Mouse (Mus musculus): ENCODE measurements around the gene Dennd4b. TPM values are rescaled to one million over a fixed set of nuclear protein-coding genes. Genes with fewer than 3 reads are reported as not detected.
A peak's percentile ranks its signal among the peaks of the same experiment; 100 is the strongest.

Dennd4b gene
- polyA plus RNA-seq, 1 experiment: 6.8 TPM

- Histone ChIP-seq H3K4me1 (ENCODE audit: control insufficient read depth, insufficient read depth, low read length) (peaks cover 2% of the 10 kb centered on the region; the same call in 1 of the 2 replicates), H3K4me3 (ENCODE audit: insufficient read depth, low read length) (peak overlapping the region; percentile 98), H3K27ac (ENCODE audit: insufficient read depth, low read length) (peak overlapping the region; percentile 90)
- TF ChIP-seq CTCF (IDR thresholded peaks at IDR 0.05; ENCODE audit: borderline replicate concordance, insufficient read depth, low read length): no peak
- peak; percentile 31; the same call in 1 of the 2 replicates for TF ChIP-seq POLR2A (IDR thresholded peaks at IDR 0.05; ENCODE audit: low read depth, low read length)
Measured at GRCm38 (mm10) chr3:90293352-90294063, 28.5 kb downstream of the Dennd4b start.

GRCm38 (mm10) chr3:90294064-90294440 is 29.1 kb downstream of the Dennd4b start:
- no peak for TF ChIP-seq CTCF (IDR thresholded peaks at IDR 0.05; ENCODE audit: borderline replicate concordance, insufficient read depth, low read length)
- no peak for TF ChIP-seq POLR2A (IDR thresholded peaks at IDR 0.05; ENCODE audit: low read depth, low read length)
- Histone ChIP-seq H3K4me3 (ENCODE audit: insufficient read depth, low read length) (peak overlapping the region; percentile 98), H3K27ac (ENCODE audit: insufficient read depth, low read length) (peak overlapping the region; percentile 68), H3K4me1 (ENCODE audit: control insufficient read depth, insufficient read depth, low read length) (peaks cover 2% of the 10 kb centered on the region; the same call in 1 of the 2 replicates)

GRCm38 (mm10) chr3:90294651-90295050 is 29.7 kb downstream of the Dennd4b start:
- H3K4me3 ChIP-seq (ENCODE audit: insufficient read depth, low read length): peak overlapping the region; percentile 98
- TF ChIP-seq CTCF (IDR thresholded peaks at IDR 0.05; ENCODE audit: borderline replicate concordance, insufficient read depth, low read length) (no peak), POLR2A (IDR thresholded peaks at IDR 0.05; ENCODE audit: low read depth, low read length) (no peak)
- peaks cover 2% of the 10 kb centered on the region; the same call in 1 of the 2 replicates for H3K4me1 ChIP-seq (ENCODE audit: control insufficient read depth, insufficient read depth, low read length)
- H3K27ac ChIP-seq (ENCODE audit: insufficient read depth, low read length): no peak overlapping the region

- no peak for TF ChIP-seq POLR2A (IDR thresholded peaks at IDR 0.05; ENCODE audit: low read depth, low read length)
- TF ChIP-seq CTCF (IDR thresholded peaks at IDR 0.05; ENCODE audit: borderline replicate concordance, insufficient read depth, low read length): no peak
- Histone ChIP-seq H3K27ac (ENCODE audit: insufficient read depth, low read length) (no peak overlapping the region), H3K4me3 (ENCODE audit: insufficient read depth, low read length) (no peak overlapping the region), H3K4me1 (ENCODE audit: control insufficient read depth, insufficient read depth, low read length) (no peaks in the 10 kb centered on the region)
Measured at GRCm38 (mm10) chr3:90305801-90306200, 40.8 kb downstream of the Dennd4b start.

- no peaks in the 10 kb centered on the region for H3K4me1 ChIP-seq (ENCODE audit: control insufficient read depth, insufficient read depth, low read length)
- H3K27ac ChIP-seq (ENCODE audit: insufficient read depth, low read length): no peak overlapping the region
- TF ChIP-seq POLR2A (IDR thresholded peaks at IDR 0.05; ENCODE audit: low read depth, low read length) (no peak), CTCF (IDR thresholded peaks at IDR 0.05; ENCODE audit: borderline replicate concordance, insufficient read depth, low read length) (no peak)
Measured at GRCm38 (mm10) chr3:90309589-90309988, 44.6 kb downstream of the Dennd4b start.

GRCm38 (mm10) chr3:90313367-90313766 is 48.4 kb downstream of the Dennd4b start:
- TF ChIP-seq CTCF (IDR thresholded peaks at IDR 0.05; ENCODE audit: borderline replicate concordance, insufficient read depth, low read length) (no peak), POLR2A (IDR thresholded peaks at IDR 0.05; ENCODE audit: low read depth, low read length) (no peak)
- Histone ChIP-seq H3K27ac (ENCODE audit: insufficient read depth, low read length) (no peak overlapping the region), H3K4me3 (ENCODE audit: insufficient read depth, low read length) (no peak overlapping the region)

More at GRCm38 (mm10) chr3:90309589-90309988, 44.6 kb downstream of the Dennd4b start:
- H3K4me3 ChIP-seq (ENCODE audit: insufficient read depth, low read length): no peak overlapping the region

GRCm38 (mm10) chr3:90314241-90314640 is 49.3 kb downstream of the Dennd4b start:
- TF ChIP-seq POLR2A (IDR thresholded peaks at IDR 0.05; ENCODE audit: low read depth, low read length) (no peak), CTCF (IDR thresholded peaks at IDR 0.05; ENCODE audit: borderline replicate concordance, insufficient read depth, low read length) (no peak)
- Histone ChIP-seq H3K4me3 (ENCODE audit: insufficient read depth, low read length) (no peak overlapping the region), H3K27ac (ENCODE audit: insufficient read depth, low read length) (no peak overlapping the region)

More at GRCm38 (mm10) chr3:90313367-90313766, 48.4 kb downstream of the Dennd4b start:
- no peaks in the 10 kb centered on the region for H3K4me1 ChIP-seq (ENCODE audit: control insufficient read depth, insufficient read depth, low read length)

GRCm38 (mm10) chr3:90322289-90322688 is 57.3 kb downstream of the Dennd4b start:
- H3K4me1 ChIP-seq (ENCODE audit: control insufficient read depth, insufficient read depth, low read length): peaks cover 3% of the 10 kb centered on the region; the same call in 1 of the 2 replicates
- no peak overlapping the region for H3K4me3 ChIP-seq (ENCODE audit: insufficient read depth, low read length)
- no peak overlapping the region for H3K27ac ChIP-seq (ENCODE audit: insufficient read depth, low read length)
- TF ChIP-seq POLR2A (IDR thresholded peaks at IDR 0.05; ENCODE audit: low read depth, low read length): no peak
- no peak for TF ChIP-seq CTCF (IDR thresholded peaks at IDR 0.05; ENCODE audit: borderline replicate concordance, insufficient read depth, low read length)

More at GRCm38 (mm10) chr3:90314241-90314640, 49.3 kb downstream of the Dennd4b start:
- H3K4me1 ChIP-seq (ENCODE audit: control insufficient read depth, insufficient read depth, low read length): no peaks in the 10 kb centered on the region

- H3K4me1 ChIP-seq (ENCODE audit: control insufficient read depth, insufficient read depth, low read length): peaks cover 3% of the 10 kb centered on the region; the same call in 1 of the 2 replicates
- H3K27ac ChIP-seq (ENCODE audit: insufficient read depth, low read length): no peak overlapping the region
- TF ChIP-seq POLR2A (IDR thresholded peaks at IDR 0.05; ENCODE audit: low read depth, low read length) (no peak), CTCF (IDR thresholded peaks at IDR 0.05; ENCODE audit: borderline replicate concordance, insufficient read depth, low read length) (no peak)
- H3K4me3 ChIP-seq (ENCODE audit: insufficient read depth, low read length): no peak overlapping the region
Measured at GRCm38 (mm10) chr3:90323119-90323518, 58.1 kb downstream of the Dennd4b start.

Other genes starting within 250 kb of the Dennd4b start
- gene 4933434E20Rik, start 213.5 kb upstream of the Dennd4b start, polyA plus RNA-seq (2011; ENCODE audit: insufficient read length, low read depth, missing spikeins): 110 and 114 TPM in 2 replicates
- gene Ubap2l, start 212.6 kb upstream of the Dennd4b start, polyA plus RNA-seq (2011; ENCODE audit: insufficient read length, low read depth, missing spikeins): 241 and 256 TPM in 2 replicates
- gene Tpm3, start 192.5 kb upstream of the Dennd4b start, polyA plus RNA-seq (2011; ENCODE audit: insufficient read length, low read depth, missing spikeins): 498 and 523 TPM in 2 replicates
- 0.86 and 0.99 TPM in 2 replicates for gene Nup210l, start 161.1 kb upstream of the Dennd4b start, polyA plus RNA-seq (2011; ENCODE audit: insufficient read length, low read depth, missing spikeins)
- 36.9 and 264 TPM in 2 replicates for gene Rps27, start 51.5 kb upstream of the Dennd4b start, polyA plus RNA-seq (2011; ENCODE audit: insufficient read length, low read depth, missing spikeins)
- 32.1 and 33.5 TPM in 2 replicates for gene Rab13, start 51.5 kb upstream of the Dennd4b start, polyA plus RNA-seq (2011; ENCODE audit: insufficient read length, low read depth, missing spikeins)
- gene Jtb, start 33.6 kb upstream of the Dennd4b start, polyA plus RNA-seq (2011; ENCODE audit: insufficient read length, low read depth, missing spikeins): 47.1 and 47.5 TPM in 2 replicates
- gene Creb3l4, start 21.7 kb upstream of the Dennd4b start, polyA plus RNA-seq (2011; ENCODE audit: insufficient read length, low read depth, missing spikeins): 2.0 and 2.3 TPM in 2 replicates
- 253 and 312 TPM in 2 replicates for gene Slc39a1, start 17.0 kb upstream of the Dennd4b start, polyA plus RNA-seq (2011; ENCODE audit: insufficient read length, low read depth, missing spikeins)
- 29.5 and 34.3 TPM in 2 replicates for gene Crtc2, start 11.0 kb upstream of the Dennd4b start, polyA plus RNA-seq (2011; ENCODE audit: insufficient read length, low read depth, missing spikeins)
- 63.1 and 70.0 TPM in 2 replicates for gene Gatad2b, start 28.0 kb downstream of the Dennd4b start, polyA plus RNA-seq (2011; ENCODE audit: insufficient read length, low read depth, missing spikeins)
- gene Slc27a3, start 124.8 kb downstream of the Dennd4b start, polyA plus RNA-seq (2011; ENCODE audit: insufficient read length, low read depth, missing spikeins): 9.0 and 20.0 TPM in 2 replicates
- gene Ints3, start 168.4 kb downstream of the Dennd4b start, polyA plus RNA-seq (2011; ENCODE audit: insufficient read length, low read depth, missing spikeins): 39.5 and 40.0 TPM in 2 replicates
- 0.18 TPM in 1 of 2 replicates, not detected in the other for gene Npr1, start 200.7 kb downstream of the Dennd4b start, polyA plus RNA-seq (2011; ENCODE audit: insufficient read length, low read depth, missing spikeins)
- 82.1 and 97.0 TPM in 2 replicates for gene Ilf2, start 210.9 kb downstream of the Dennd4b start, polyA plus RNA-seq (2011; ENCODE audit: insufficient read length, low read depth, missing spikeins)
- 87.6 and 102 TPM in 2 replicates for gene Snapin, start 225.8 kb downstream of the Dennd4b start, polyA plus RNA-seq (2011; ENCODE audit: insufficient read length, low read depth, missing spikeins)
- 92.9 and 111 TPM in 2 replicates for gene Chtop, start 244.3 kb downstream of the Dennd4b start, polyA plus RNA-seq (2011; ENCODE audit: insufficient read length, low read depth, missing spikeins)
- 27.6 and 37.9 TPM in 2 replicates for gene S100a1, start 249.2 kb downstream of the Dennd4b start, polyA plus RNA-seq (2011; ENCODE audit: insufficient read length, low read depth, missing spikeins)
- 38.7 and 60.4 TPM in 2 replicates for gene S100a13, start 249.2 kb downstream of the Dennd4b start, polyA plus RNA-seq (2011; ENCODE audit: insufficient read length, low read depth, missing spikeins)

Data from embryonic fibroblast, embryonic 13.5 days (primary cell).